Mouse (Mus musculus): ENCODE measurements at regions not wholly inside any gene's neighbourhood (a gene's known extent, or its start where the extent isn't known, plus 50 kb on each side); places are given as distances from the start of the nearest gene placed in this dataset.

DNA sequence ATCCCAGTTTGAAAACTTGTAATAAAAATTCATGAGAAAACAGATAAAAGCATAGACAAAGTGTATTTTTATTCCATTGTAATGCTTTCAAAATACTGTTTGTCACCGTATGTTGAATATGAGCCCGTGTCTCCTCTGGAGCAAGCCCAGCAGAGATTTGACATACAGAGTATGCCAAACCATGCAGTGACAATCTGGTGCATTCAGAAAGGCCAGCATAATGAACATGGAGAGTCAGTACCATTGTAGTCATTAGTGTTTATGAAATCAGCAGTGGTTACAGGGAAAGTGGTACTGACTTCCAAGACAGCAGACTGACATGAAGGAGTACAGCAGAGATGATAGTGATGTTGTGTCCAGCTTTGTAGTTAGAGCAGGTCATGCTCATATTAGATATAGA is 1034.9 kb downstream of the Gm597 start:
- ATAC-seq (ENCODE audit: insufficient number of reproducible peaks, low FRiP score, low TSS enrichment): peak; percentile 100
